Mouse (Mus musculus): ENCODE data around the gene Ccdc58. TPM values are rescaled to one million over a fixed set of nuclear protein-coding genes. Genes with fewer than 3 reads are reported as not detected.

Gene Ccdc58
- polyA plus RNA-seq, 1 experiment from 2014 or later: 43.8 TPM

DNA sequence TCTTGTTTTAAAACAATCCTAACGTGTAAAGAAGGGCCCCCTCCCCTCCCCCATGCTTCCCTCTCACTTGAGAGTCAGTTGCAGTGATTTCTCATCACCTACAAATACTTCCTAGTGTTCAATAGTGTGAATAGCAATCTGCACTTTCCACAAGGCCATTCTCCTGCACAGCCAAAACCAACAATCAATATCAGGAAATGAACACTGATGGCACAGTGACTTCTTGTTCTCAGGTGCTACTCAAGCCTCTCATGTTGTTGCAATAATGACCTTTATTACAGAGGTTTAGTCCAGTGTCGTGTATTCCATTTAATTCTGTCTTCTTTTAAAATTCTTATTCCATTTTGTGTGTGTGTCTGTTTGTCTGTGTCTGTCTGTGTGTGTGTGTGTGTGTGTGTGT is 66.7 kb downstream of the Ccdc58 start:
- Histone ChIP-seq H3K27ac (ENCODE audit: low read length) (no peak overlapping the region), H3K27me3 (ENCODE audit: control insufficient read depth, insufficient read depth, low read depth, low read length) (no peaks in the 10 kb centered on the region), H3K4me1 (ENCODE audit: control insufficient read depth, low read depth, low read length) (no peaks in the 10 kb centered on the region), H3K36me3 (ENCODE audit: control insufficient read depth, insufficient read depth) (no peaks in the 10 kb centered on the region), H3K9me3 (replicated peaks; ENCODE audit: control insufficient read depth, low read length) (no peaks in the 10 kb centered on the region), H3K4me3 (ENCODE audit: low read depth, low read length) (no peak overlapping the region), H3K9ac (ENCODE audit: low read depth, low read length) (no peak overlapping the region), H3K4me2 (ENCODE audit: low read depth, low read length) (no peak overlapping the region)
- WGBS (ENCODE audit: insufficient replicate concordance): 44% methylated on average over 2 of the region's 2 CpGs
- no peak for ATAC-seq (ENCODE audit: low read depth)

Other genes with a start within 250 kb of the Ccdc58 start
- gene Parp14, start 200.1 kb upstream of the Ccdc58 start, polyA plus RNA-seq (2015; fragmentation: Nextera tagmentation; extraction: Ambion mirVana): 1.4 and 1.5 TPM in 2 replicates
- gene Parp9, start 133.2 kb upstream of the Ccdc58 start, polyA plus RNA-seq (2015; fragmentation: Nextera tagmentation; extraction: Ambion mirVana): 7.3 and 7.7 TPM in 2 replicates
- gene Dtx3l, start 132.5 kb upstream of the Ccdc58 start, polyA plus RNA-seq (2015; fragmentation: Nextera tagmentation; extraction: Ambion mirVana): 4.7 and 5.5 TPM in 2 replicates
- gene Kpna1, start 92.9 kb upstream of the Ccdc58 start, polyA plus RNA-seq (2015; fragmentation: Nextera tagmentation; extraction: Ambion mirVana): 31.3 and 34.1 TPM in 2 replicates
- gene Wdr5b, start 30.5 kb upstream of the Ccdc58 start, polyA plus RNA-seq (2015; fragmentation: Nextera tagmentation; extraction: Ambion mirVana): 2.1 and 2.2 TPM in 2 replicates
- 223 and 235 TPM in 2 replicates for gene Fam162a, start 91 bp upstream of the Ccdc58 start, polyA plus RNA-seq (2015; fragmentation: Nextera tagmentation; extraction: Ambion mirVana)
- gene Csta1, start 59.6 kb downstream of the Ccdc58 start, polyA plus RNA-seq (2015; fragmentation: Nextera tagmentation; extraction: Ambion mirVana): 0.02 and 0.04 TPM in 2 replicates
- gene Stfa2l1, start 85.1 kb downstream of the Ccdc58 start, polyA plus RNA-seq (2015; fragmentation: Nextera tagmentation; extraction: Ambion mirVana): 82.3 and 84.4 TPM in 2 replicates
- 264 and 272 TPM in 2 replicates for gene Gm5483, start 112.5 kb downstream of the Ccdc58 start, polyA plus RNA-seq (2015; fragmentation: Nextera tagmentation; extraction: Ambion mirVana)
- gene Gm5416, start 138.7 kb downstream of the Ccdc58 start, polyA plus RNA-seq (2015; fragmentation: Nextera tagmentation; extraction: Ambion mirVana): 6.5 and 9.9 TPM in 2 replicates
- gene 2010005H15Rik, start 149.8 kb downstream of the Ccdc58 start, polyA plus RNA-seq (2015; fragmentation: Nextera tagmentation; extraction: Ambion mirVana): 29.6 and 30.0 TPM in 2 replicates
- 657 and 688 TPM in 2 replicates for gene Stfa1, start 205.3 kb downstream of the Ccdc58 start, polyA plus RNA-seq (2015; fragmentation: Nextera tagmentation; extraction: Ambion mirVana)

All from liver, embryonic 16.5 days (tissue).